Mouse (Mus musculus) C2C12 (cell line): ENCODE measurements at regions not wholly inside any gene's neighbourhood (a gene's known extent, or its start where the extent isn't known, plus 50 kb on each side); places are given as distances from the start of the nearest gene placed in this dataset.
A peak's percentile ranks its signal among the peaks of the same experiment; 100 is the strongest.

Source experiments
- H3K27me3 ChIP-seq: one replicate; pipeline ENCODE4 v1.6.1; 2011; ENCODE audit not compliant: control insufficient read depth, insufficient read depth, insufficient read length
- H3K36me3 ChIP-seq: one replicate; pipeline ENCODE4 v1.6.1; 2011; ENCODE audit not compliant: control insufficient read depth, insufficient read depth
- H3K4me3 ChIP-seq: one replicate; pipeline ENCODE4 v1.5.1; 2011; ENCODE audit warnings: mild to moderate bottlenecking, control low read depth; ENCODE audit not compliant: poor library complexity, insufficient read depth, severe bottlenecking
- H3K79me2 ChIP-seq: one replicate; pipeline ENCODE4 v1.6.1; 2011; ENCODE audit not compliant: control insufficient read depth, insufficient read depth
- H3K79me3 ChIP-seq: one replicate; pipeline ENCODE4 v1.6.1; 2011; ENCODE audit warnings: low read depth, control low read depth
- H3ac ChIP-seq: one replicate; pipeline ENCODE3; 2011; ENCODE audit warnings: low read depth; ENCODE audit not compliant: control insufficient read depth, insufficient read length
- CEBPB ChIP-seq: IDR thresholded peaks from one replicate; pipeline ENCODE4 v1.6.1; 2011; ENCODE audit warnings: low read depth, mild to moderate bottlenecking, control low read depth, moderate library complexity
- CTCF ChIP-seq: IDR thresholded peaks from one replicate; pipeline ENCODE4 v1.5.1; 2011; ENCODE audit not compliant: control insufficient read depth, insufficient read depth, insufficient read length
- FOSL1 ChIP-seq: IDR thresholded peaks from one replicate; pipeline ENCODE4 v1.8.0; 2011; ENCODE audit warnings: mild to moderate bottlenecking, low read length; ENCODE audit not compliant: poor library complexity, insufficient read depth, severe bottlenecking
- MAX ChIP-seq: IDR thresholded peaks from one replicate; pipeline ENCODE4 v1.6.1; 2011; ENCODE audit warnings: mild to moderate bottlenecking, control low read depth
- MYOD1 ChIP-seq: IDR thresholded peaks from one replicate; pipeline ENCODE4 v1.6.1; 2011; ENCODE audit warnings: low read depth; ENCODE audit not compliant: control insufficient read depth, insufficient read length
- MYOG ChIP-seq: IDR thresholded peaks from one replicate; pipeline ENCODE4 v1.6.1; 2011; ENCODE audit not compliant: control insufficient read depth, insufficient read length; ENCODE audit errors: extremely low read depth
- USF1 ChIP-seq: IDR thresholded peaks from one replicate; pipeline ENCODE4 v1.6.1; 2011; ENCODE audit warnings: low read depth, mild to moderate bottlenecking, control low read depth, moderate library complexity

GRCm38 (mm10) chr8:78877423-78877822, 56.5 kb upstream of the Lsm6 start:
- Histone ChIP-seq H3K79me2 (no peaks in the 10 kb centered on the region), H3K36me3 (no peaks in the 10 kb centered on the region), H3K27me3 (no peaks in the 10 kb centered on the region), H3K4me3 (no peak overlapping the region), H3ac (no peak overlapping the region), H3K79me3 (no peaks in the 10 kb centered on the region)
- TF ChIP-seq CTCF = no peak
- TF ChIP-seq MYOD1 = no peak
- no peak for TF ChIP-seq MYOG
- TF ChIP-seq FOSL1 = no peak
- no peak for TF ChIP-seq CEBPB
- no peak for TF ChIP-seq MAX
- TF ChIP-seq USF1 = no peak

DNA sequence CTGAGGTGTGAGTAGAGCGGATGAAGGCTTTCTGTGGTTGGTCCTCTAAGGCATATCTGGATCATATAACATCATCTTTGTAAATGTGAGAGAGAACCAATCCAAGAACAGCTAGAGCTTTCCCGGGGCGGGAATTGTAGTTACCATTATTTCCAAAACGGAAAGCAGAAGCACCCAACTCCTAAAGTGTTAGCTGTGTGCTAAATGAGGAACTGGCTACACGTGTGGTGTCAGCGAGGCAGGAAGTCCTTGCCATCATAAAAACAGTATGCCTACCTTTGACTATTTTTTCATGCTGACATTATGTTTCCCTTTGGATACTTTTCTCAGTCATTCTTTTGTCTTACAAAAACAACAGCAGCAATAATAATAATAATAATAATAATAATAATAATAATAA, 68.8 kb upstream of the Lsm6 start:
- Histone ChIP-seq H3K36me3 (no peaks in the 10 kb centered on the region), H3ac (no peak overlapping the region), H3K79me3 (no peaks in the 10 kb centered on the region), H3K79me2 (no peaks in the 10 kb centered on the region), H3K27me3 (no peaks in the 10 kb centered on the region), H3K4me3 (no peak overlapping the region)
- TF ChIP-seq CTCF = no peak
- no peak for TF ChIP-seq CEBPB
- TF ChIP-seq MAX = no peak
- no peak for TF ChIP-seq USF1

DNA sequence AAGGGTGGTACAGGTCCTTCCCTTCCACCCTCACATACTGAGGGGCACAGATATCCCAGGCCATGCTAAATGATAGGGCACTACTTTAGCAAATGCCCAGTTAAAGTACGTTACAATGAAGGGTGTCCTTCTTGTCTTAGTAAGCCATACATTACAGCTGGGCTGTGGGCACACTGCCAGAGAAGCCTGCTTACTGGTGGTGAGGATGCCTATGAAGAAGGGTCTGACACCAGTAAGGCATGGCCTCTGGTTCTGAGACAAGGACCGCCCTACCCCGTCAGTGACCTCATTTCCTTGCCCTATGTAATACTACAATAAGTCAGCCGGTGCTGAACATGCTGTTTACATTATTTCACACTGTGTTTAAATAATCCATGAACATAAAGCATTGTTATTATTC, 69.6 kb upstream of the Lsm6 start:
- Histone ChIP-seq H3K4me3 (no peak overlapping the region), H3ac (no peak overlapping the region), H3K79me3 (no peaks in the 10 kb centered on the region), H3K79me2 (no peaks in the 10 kb centered on the region), H3K36me3 (no peaks in the 10 kb centered on the region), H3K27me3 (no peaks in the 10 kb centered on the region)
- TF ChIP-seq CEBPB = no peak
- no peak for TF ChIP-seq MAX
- TF ChIP-seq USF1 = no peak
- TF ChIP-seq FOSL1 = no peak
- TF ChIP-seq MYOG = no peak
- TF ChIP-seq MYOD1 = no peak
- TF ChIP-seq CTCF = no peak

GRCm38 (mm10) chr8:78899887-78900286, 78.9 kb upstream of the Lsm6 start:
- H3K4me3 ChIP-seq = no peak overlapping the region
- no peak overlapping the region for H3ac ChIP-seq
- TF ChIP-seq CEBPB (no peak), CTCF (peak; percentile 19)
- H3K27me3 ChIP-seq = peaks cover 10% of the 10 kb centered on the region
- H3K79me2 ChIP-seq = no peaks in the 10 kb centered on the region
- H3K79me3 ChIP-seq = no peaks in the 10 kb centered on the region
- H3K36me3 ChIP-seq = no peaks in the 10 kb centered on the region

DNA sequence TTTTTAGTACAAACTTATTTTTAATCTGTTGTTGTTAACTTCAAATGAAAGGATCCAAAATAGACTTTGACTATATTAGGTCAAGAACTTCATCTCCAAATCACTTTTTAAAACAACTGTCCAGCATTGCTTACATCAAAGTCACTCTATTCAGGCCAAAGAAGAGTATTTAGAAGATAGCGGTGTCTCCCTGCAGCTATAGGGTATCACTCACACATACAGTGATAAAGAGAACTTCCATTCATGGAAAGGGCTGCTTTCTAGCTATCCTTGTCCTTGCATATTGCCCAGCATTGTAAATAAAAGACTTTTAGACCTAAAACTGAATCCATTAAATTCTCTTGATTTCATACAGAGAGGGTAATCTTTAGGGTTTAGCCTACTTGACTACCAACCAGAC, 82.1 kb upstream of the Lsm6 start:
- Histone ChIP-seq H3K79me3 (no peaks in the 10 kb centered on the region), H3ac (no peak overlapping the region), H3K4me3 (no peak overlapping the region), H3K36me3 (no peaks in the 10 kb centered on the region), H3K79me2 (no peaks in the 10 kb centered on the region), H3K27me3 (peaks cover 10% of the 10 kb centered on the region)
- TF ChIP-seq MYOD1 = no peak
- TF ChIP-seq CTCF = no peak
- TF ChIP-seq MYOG = no peak
- TF ChIP-seq CEBPB = no peak
- TF ChIP-seq FOSL1 = no peak
- TF ChIP-seq MAX = no peak
- no peak for TF ChIP-seq USF1

GRCm38 (mm10) chr8:78907918-78908317, 87.0 kb upstream of the Lsm6 start:
- no peaks in the 10 kb centered on the region for H3K36me3 ChIP-seq
- H3K27me3 ChIP-seq = peaks cover 3% of the 10 kb centered on the region
- H3K4me3 ChIP-seq = no peak overlapping the region
- H3K79me3 ChIP-seq = no peaks in the 10 kb centered on the region
- no peak overlapping the region for H3ac ChIP-seq
- TF ChIP-seq MYOG (no peak), FOSL1 (no peak), CTCF (no peak), MYOD1 (no peak), USF1 (no peak), MAX (no peak), CEBPB (no peak)
- H3K79me2 ChIP-seq = no peaks in the 10 kb centered on the region

DNA sequence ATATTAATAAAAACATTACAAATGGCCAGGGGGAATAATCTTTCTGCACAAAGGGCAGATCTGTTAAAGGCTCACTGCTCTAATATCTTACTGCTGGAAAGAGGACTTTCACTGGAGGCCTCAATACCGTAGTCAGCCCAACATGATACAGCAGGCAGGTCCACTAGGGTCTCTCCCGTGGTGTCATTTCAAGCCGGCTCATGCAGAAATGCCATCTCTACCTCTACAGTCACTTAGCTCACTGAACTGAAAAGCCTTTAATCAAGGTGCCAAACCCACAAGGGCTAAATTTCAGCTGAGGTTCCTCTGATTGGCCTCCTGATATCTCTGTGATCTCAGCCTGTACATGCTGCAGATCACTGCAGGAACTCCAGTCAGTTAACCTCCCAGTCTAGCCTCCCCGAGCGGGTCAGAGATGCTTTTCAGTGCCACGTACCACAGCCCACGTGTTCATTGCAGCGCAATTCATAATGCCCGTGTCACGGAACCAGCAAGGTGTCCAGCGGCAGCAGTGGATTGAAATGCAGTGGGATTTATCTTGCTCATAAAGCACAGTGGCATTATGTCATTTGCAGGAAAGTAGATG, 90.4 kb upstream of the Lsm6 start:
- Histone ChIP-seq H3K4me3 (no peak overlapping the region), H3K27me3 (peaks cover 3% of the 10 kb centered on the region), H3K79me2 (no peaks in the 10 kb centered on the region), H3K79me3 (no peaks in the 10 kb centered on the region), H3ac (no peak overlapping the region), H3K36me3 (no peaks in the 10 kb centered on the region)
- no peak for TF ChIP-seq FOSL1
